Mouse (Mus musculus) hindbrain, embryonic 11.5 days (tissue): ENCODE results near the gene Rhbdl2. TPM values are rescaled to one million over a fixed set of nuclear protein-coding genes. Genes with fewer than 3 reads are reported as not detected.

ENCODE experiments used
- ATAC-seq: fragments of 200-750 bp; cut with Nextera tagmentation; 2 replicates; pipeline ENCODE4 v1.8.0; 2017; ENCODE audit warnings: mild to moderate bottlenecking, moderate TSS enrichment, moderate library complexity; ENCODE audit not compliant: low FRiP score
- DNase-seq: peaks from one replicate; pipeline ENCODE4 v3.0.0-alpha.2; 2015; ENCODE audit warnings: low spot score
- H3K27ac ChIP-seq: fragments of 300-500 bp; sonication (generic); 2 replicates; pipeline ENCODE4 v1.5.1; 2014; ENCODE audit warnings: mild to moderate bottlenecking, low read depth, low read length
- H3K27me3 ChIP-seq: fragments of 300-500 bp; sonication (generic); 2 replicates; pipeline ENCODE4 v1.6.1; 2014; ENCODE audit warnings: mild to moderate bottlenecking, low read length, moderate library complexity, mixed read lengths; ENCODE audit not compliant: control insufficient read depth, insufficient read depth
- H3K36me3 ChIP-seq: fragments of 300-500 bp; sonication (generic); 2 replicates; pipeline ENCODE4 v1.6.1; 2014; ENCODE audit warnings: mild to moderate bottlenecking, low read length, moderate library complexity, mixed read lengths; ENCODE audit not compliant: control insufficient read depth, insufficient read depth
- H3K4me1 ChIP-seq: fragments of 300-500 bp; sonication (generic); replicated peaks from 2 replicates; pipeline ENCODE4 v1.6.1; 2014; ENCODE audit warnings: low read length, mixed read lengths; ENCODE audit not compliant: control insufficient read depth, insufficient read depth
- H3K4me2 ChIP-seq: fragments of 300-500 bp; sonication (generic); replicated peaks from 2 replicates; pipeline ENCODE4 v1.6.1; 2014; ENCODE audit warnings: mild to moderate bottlenecking, low read depth, low read length
- H3K4me3 ChIP-seq: fragments of 300-500 bp; sonication (generic); 2 replicates; pipeline ENCODE4 v1.5.1; 2014; ENCODE audit warnings: low read depth, low read length
- H3K9ac ChIP-seq: fragments of 300-500 bp; sonication (generic); 2 replicates; pipeline ENCODE4 v1.6.1; 2014; ENCODE audit warnings: low read depth, low read length
- H3K9me3 ChIP-seq: fragments of 300-500 bp; sonication (generic); 2 replicates; pipeline ENCODE4 v1.6.1; 2016; ENCODE audit warnings: low read length; ENCODE audit not compliant: control insufficient read depth
- whole genome bisulfite sequencing: fragments of 180-500 bp; shearing (Covaris S2); extraction: QIAGEN DNeasy Blood & Tissue Kit; methylation state at CpG from one replicate; pipeline ENCODE4 v1.1.7; 2014; 5-methylcytosine and 5-hydroxymethylcytosine counted together
- polyA plus RNA-seq: library from polyadenylated mRNA; unstranded; fragments of >200 nt; fragmentation: Nextera tagmentation; extraction: Ambion mirVana; gene quantifications from 2 replicates; pipeline ENCODE4 v1.2.1, GENCODE M21; 2014

The Rhbdl2 gene
- polyA plus RNA-seq, 1 experiment from 2014 or later: 0.86 TPM

DNA sequence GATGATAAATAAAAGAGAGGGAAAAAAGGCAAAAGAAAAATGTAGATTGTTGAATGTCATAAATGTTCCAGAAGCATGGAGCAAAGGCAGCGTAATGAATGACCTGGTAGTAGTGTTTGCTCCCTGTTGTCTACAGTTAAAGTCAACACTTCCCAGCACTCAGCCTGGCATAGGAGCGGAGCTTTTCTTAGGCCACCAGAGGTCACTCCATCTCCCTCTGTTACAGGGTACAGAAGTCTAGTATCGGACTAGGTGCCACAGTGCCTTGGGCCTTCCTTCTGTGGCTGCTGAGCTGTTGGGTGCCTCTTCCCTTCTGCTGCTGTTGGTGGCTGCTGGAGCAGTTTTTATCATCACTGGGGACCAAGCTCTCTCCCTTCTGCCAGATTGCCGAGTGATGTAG lies 29.4 kb upstream of the Rhbdl2 start:
- no peak overlapping the region for H3K27ac ChIP-seq
- 63% methylated on average over 4 of the region's 4 CpGs for WGBS

GRCm38 (mm10) chr4:123765071-123765470 lies 22.6 kb upstream of the Rhbdl2 start:
- H3K4me3 ChIP-seq: no peak overlapping the region
- H3K4me1 ChIP-seq: no peaks in the 10 kb centered on the region
- H3K9me3 ChIP-seq: no peaks in the 10 kb centered on the region
- H3K27ac ChIP-seq: no peak overlapping the region
- DNase-seq (no peak), ATAC-seq (no peak)
- no peaks in the 10 kb centered on the region for H3K27me3 ChIP-seq
- H3K36me3 ChIP-seq: no peaks in the 10 kb centered on the region
- H3K4me2 ChIP-seq: no peak overlapping the region
- H3K9ac ChIP-seq: no peak overlapping the region
- 79% methylated on average over 6 of the region's 6 CpGs for WGBS

More for the DNA sequence above, 29.4 kb upstream of the Rhbdl2 start:
- Histone ChIP-seq H3K9ac (no peak overlapping the region), H3K4me3 (no peak overlapping the region), H3K9me3 (no peaks in the 10 kb centered on the region), H3K4me1 (no peaks in the 10 kb centered on the region), H3K27me3 (no peaks in the 10 kb centered on the region), H3K4me2 (no peak overlapping the region), H3K36me3 (no peaks in the 10 kb centered on the region)
- peak; percentile 10 for DNase-seq
- ATAC-seq: no peak

- Histone ChIP-seq H3K4me2 (no peak overlapping the region), H3K9ac (no peak overlapping the region), H3K27me3 (no peaks in the 10 kb centered on the region), H3K4me3 (no peak overlapping the region), H3K36me3 (no peaks in the 10 kb centered on the region), H3K27ac (no peak overlapping the region), H3K9me3 (no peaks in the 10 kb centered on the region), H3K4me1 (no peaks in the 10 kb centered on the region)
- DNase-seq (no peak), ATAC-seq (no peak)
- WGBS: 65% methylated on average over 3 of the region's 3 CpGs
Observed at GRCm38 (mm10) chr4:123767807-123768206, 19.9 kb upstream of the Rhbdl2 start.

DNA sequence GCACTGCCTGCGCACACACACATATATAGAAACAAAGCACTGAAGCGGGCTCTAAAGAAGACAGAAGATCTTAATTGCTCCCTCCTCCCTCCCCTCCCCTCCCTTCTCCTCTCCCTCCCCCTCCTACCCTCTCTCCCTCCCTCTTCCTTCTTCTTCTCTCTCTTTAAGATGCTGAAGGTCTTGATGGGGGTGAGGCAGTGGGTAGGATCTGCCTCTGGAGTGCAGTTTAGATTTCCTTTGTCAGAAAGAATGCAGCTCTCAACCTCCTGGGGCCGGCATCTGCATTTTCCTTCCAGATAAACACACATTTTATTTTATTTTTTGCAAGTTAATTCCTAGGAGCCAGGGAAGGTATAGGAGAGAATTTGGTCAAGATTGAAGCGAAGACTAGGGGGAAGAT lies 19.4 kb upstream of the Rhbdl2 start:
- H3K27ac ChIP-seq: no peak overlapping the region
- no peak for ATAC-seq
- no peaks in the 10 kb centered on the region for H3K27me3 ChIP-seq
- H3K9me3 ChIP-seq: no peaks in the 10 kb centered on the region
- no peaks in the 10 kb centered on the region for H3K4me1 ChIP-seq
- no peak for DNase-seq
- no peak overlapping the region for H3K4me2 ChIP-seq
- no peak overlapping the region for H3K9ac ChIP-seq
- H3K4me3 ChIP-seq: no peak overlapping the region
- no peaks in the 10 kb centered on the region for H3K36me3 ChIP-seq
- 81% methylated on average over 4 of the region's 4 CpGs for WGBS

DNA sequence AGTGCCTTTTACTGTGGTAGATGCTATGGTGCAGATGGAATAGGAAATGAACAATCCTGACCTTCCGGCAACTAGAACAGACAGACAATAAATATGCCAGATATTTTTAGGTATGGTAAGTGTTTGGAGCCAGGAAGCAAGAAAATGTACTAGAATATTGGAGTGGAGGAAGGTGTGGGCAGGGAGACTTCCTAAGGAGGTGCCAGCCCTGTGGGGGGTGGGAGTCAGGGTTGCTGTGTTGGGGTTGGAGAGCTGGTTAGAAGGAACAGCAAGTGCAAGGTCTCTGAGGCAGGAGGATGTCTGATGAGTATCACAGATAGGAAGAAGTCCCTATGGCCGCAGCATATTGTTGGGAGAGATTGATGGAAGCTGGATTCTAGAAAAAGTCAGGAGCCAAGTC lies 5.0 kb downstream of the Rhbdl2 start:
- WGBS: 85% methylated on average over 2 of the region's 2 CpGs
- H3K9ac ChIP-seq: no peak overlapping the region
- H3K27me3 ChIP-seq: no peaks in the 10 kb centered on the region
- no peak for DNase-seq
- ATAC-seq: no peak
- no peak overlapping the region for H3K4me2 ChIP-seq
- no peak overlapping the region for H3K27ac ChIP-seq
- H3K36me3 ChIP-seq: no peaks in the 10 kb centered on the region
- H3K4me3 ChIP-seq: no peak overlapping the region
- H3K4me1 ChIP-seq: no peaks in the 10 kb centered on the region
- H3K9me3 ChIP-seq: no peaks in the 10 kb centered on the region

GRCm38 (mm10) chr4:123793136-123793535 lies 5.5 kb downstream of the Rhbdl2 start:
- no peak overlapping the region for H3K27ac ChIP-seq
- no peak overlapping the region for H3K9ac ChIP-seq
- no peak overlapping the region for H3K4me3 ChIP-seq
- no peaks in the 10 kb centered on the region for H3K36me3 ChIP-seq
- H3K27me3 ChIP-seq: no peaks in the 10 kb centered on the region
- WGBS: 97% methylated on average over 6 of the region's 6 CpGs
- H3K9me3 ChIP-seq: no peaks in the 10 kb centered on the region
- ATAC-seq (no peak), DNase-seq (no peak)
- no peaks in the 10 kb centered on the region for H3K4me1 ChIP-seq
- H3K4me2 ChIP-seq: no peak overlapping the region

DNA sequence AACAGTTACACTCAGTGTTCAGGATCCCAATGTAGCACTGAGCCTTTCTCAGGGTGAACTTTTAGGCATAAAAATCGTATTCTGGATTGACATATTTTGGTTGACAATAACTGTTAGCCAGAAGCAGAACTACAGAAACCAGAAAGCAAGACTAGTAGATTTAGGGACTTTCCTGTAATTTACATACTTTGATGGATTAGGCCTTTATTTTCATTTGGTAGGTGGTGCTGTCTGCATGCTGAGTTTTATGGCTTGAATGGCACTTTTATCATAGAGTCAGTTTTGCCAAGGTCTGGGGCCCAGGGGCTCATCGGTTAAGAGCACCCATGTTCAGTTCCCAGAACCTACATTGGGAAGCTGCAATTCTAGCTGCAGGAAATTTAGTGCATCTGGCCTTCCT lies 7.4 kb downstream of the Rhbdl2 start:
- Histone ChIP-seq H3K9ac (no peak overlapping the region), H3K36me3 (no peaks in the 10 kb centered on the region), H3K27me3 (no peaks in the 10 kb centered on the region), H3K4me1 (no peaks in the 10 kb centered on the region), H3K4me2 (no peak overlapping the region), H3K9me3 (no peaks in the 10 kb centered on the region), H3K27ac (no peak overlapping the region), H3K4me3 (no peak overlapping the region)
- ATAC-seq (no peak), DNase-seq (no peak)
- WGBS: 81% methylated on average over 2 of the region's 2 CpGs

GRCm38 (mm10) chr4:123797403-123797802 lies 9.7 kb downstream of the Rhbdl2 start:
- 96% methylated on average over 3 of the region's 3 CpGs for WGBS
- Histone ChIP-seq H3K4me3 (no peak overlapping the region), H3K4me1 (no peaks in the 10 kb centered on the region), H3K27ac (no peak overlapping the region; the same call in 1 of the 2 replicates), H3K36me3 (no peaks in the 10 kb centered on the region), H3K9ac (no peak overlapping the region), H3K9me3 (no peaks in the 10 kb centered on the region), H3K4me2 (no peak overlapping the region), H3K27me3 (no peaks in the 10 kb centered on the region)
- ATAC-seq (no peak), DNase-seq (no peak)

- no peaks in the 10 kb centered on the region for H3K27me3 ChIP-seq
- H3K4me3 ChIP-seq: no peak overlapping the region
- WGBS: 46% methylated on average over 7 of the region's 7 CpGs
- DNase-seq (peak; percentile 58), ATAC-seq (peak; percentile 79)
- no peak overlapping the region for H3K9ac ChIP-seq
- H3K27ac ChIP-seq: no peak overlapping the region
- H3K4me1 ChIP-seq: no peaks in the 10 kb centered on the region
- H3K4me2 ChIP-seq: no peak overlapping the region
- H3K9me3 ChIP-seq: no peaks in the 10 kb centered on the region
- no peaks in the 10 kb centered on the region for H3K36me3 ChIP-seq
Observed at GRCm38 (mm10) chr4:123797856-123798255, 10.2 kb downstream of the Rhbdl2 start.
